Mouse (Mus musculus) limb, embryonic 12.5 days (tissue): Measurements from ENCODE around the gene Cgas. TPM values are rescaled to one million over a fixed set of nuclear protein-coding genes. Genes with fewer than 3 reads are reported as not detected.

Source experiments
- ATAC-seq: fragments of 200-750 bp; cut with Nextera tagmentation; 2 replicates; pipeline ENCODE4 v1.8.0; 2017; ENCODE audit warnings: low read depth, moderate TSS enrichment; ENCODE audit not compliant: insufficient number of reproducible peaks, insufficient read depth, low FRiP score, low TSS enrichment
- H3K27ac ChIP-seq: fragments of 300-500 bp; sonication (generic); 2 replicates; pipeline ENCODE4 v1.5.1; 2016; ENCODE audit warnings: mild to moderate bottlenecking, moderate library complexity
- H3K27me3 ChIP-seq: fragments of 300-500 bp; sonication (generic); 2 replicates; pipeline ENCODE4 v1.6.1; 2016; ENCODE audit warnings: mild to moderate bottlenecking, moderate library complexity
- H3K36me3 ChIP-seq: fragments of 300-500 bp; sonication (generic); 2 replicates; pipeline ENCODE4 v1.6.1; 2016; ENCODE audit warnings: mild to moderate bottlenecking, moderate library complexity
- H3K4me1 ChIP-seq: fragments of 300-500 bp; sonication (generic); replicated peaks from 2 replicates; pipeline ENCODE4 v1.6.1; 2016
- H3K4me2 ChIP-seq: fragments of 300-500 bp; sonication (generic); 2 replicates; pipeline ENCODE4 v1.6.1; 2016; ENCODE audit warnings: mild to moderate bottlenecking, moderate library complexity
- H3K4me3 ChIP-seq: fragments of 300-500 bp; sonication (generic); replicated peaks from 2 replicates; pipeline ENCODE4 v1.5.1; 2016; ENCODE audit warnings: mild to moderate bottlenecking
- H3K9ac ChIP-seq: fragments of 300-500 bp; sonication (generic); replicated peaks from 2 replicates; pipeline ENCODE4 v1.6.1; 2016; ENCODE audit warnings: mild to moderate bottlenecking, moderate library complexity
- H3K9me3 ChIP-seq: fragments of 300-500 bp; sonication (generic); 2 replicates; pipeline ENCODE4 v1.6.1; 2016; ENCODE audit warnings: mild to moderate bottlenecking, moderate library complexity
- WGBS: fragments of 180-500 bp; shearing (Covaris S2); methylation state at CpG from one replicate; pipeline ENCODE4 v1.1.7; 2016; 5-methylcytosine and 5-hydroxymethylcytosine counted together
- microRNA-seq: library from miRNA; unstranded; fragments of <30 nt; microRNA quantifications from one replicate; pipeline ENCODE4, GENCODE M21; 2017
- polyA plus RNA-seq: library from polyadenylated mRNA; unstranded; fragments of >200 nt; fragmentation: Nextera tagmentation; extraction: Ambion mirVana; gene quantifications from 2 replicates; pipeline ENCODE4 v1.2.1, GENCODE M21; 2016

Gene Cgas
- polyA plus RNA-seq, 1 experiment from 2014 or later, result 1.7 TPM

DNA sequence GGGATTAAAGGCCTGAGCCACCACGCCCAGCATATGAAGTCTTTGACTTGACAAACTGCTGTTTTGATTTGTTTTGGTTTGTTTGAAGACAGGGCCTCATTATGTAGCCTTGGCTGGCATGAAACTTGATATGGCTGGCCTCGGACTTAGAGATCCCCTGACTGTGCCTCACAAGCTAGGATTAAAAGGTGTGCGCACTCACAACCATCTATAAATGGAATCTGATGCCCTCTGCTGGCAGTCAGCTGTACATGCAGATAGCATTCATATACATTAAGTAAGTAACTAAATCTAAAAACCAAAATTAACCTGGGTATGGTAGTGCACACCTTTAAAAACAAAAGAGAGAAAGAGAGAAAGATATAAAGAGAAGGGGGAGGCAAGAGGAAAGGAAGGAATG is 57.1 kb downstream of the Cgas start:
- Histone ChIP-seq H3K36me3 (no peaks in the 10 kb centered on the region), H3K9me3 (no peaks in the 10 kb centered on the region), H3K4me3 (no peak overlapping the region), H3K27me3 (peaks cover 2% of the 10 kb centered on the region; the same call in 1 of the 2 replicates), H3K4me2 (no peak overlapping the region), H3K9ac (no peak overlapping the region), H3K4me1 (no peaks in the 10 kb centered on the region), H3K27ac (no peak overlapping the region)
- WGBS, result 50% methylated on average over 3 of the region's 3 CpGs
- ATAC-seq, result no peak

Small RNA genes lying within 50 kb of the gene (microRNA-seq; reads per million reads assigned to microRNA genes)
- not detected for gene Gm26377

Other genes with a start within 250 kb of the Cgas start
- gene Gsta1, start 212.6 kb downstream of the Cgas start, polyA plus RNA-seq, result not detected in 2 replicates
- gene Gm3776, start 186.1 kb downstream of the Cgas start, polyA plus RNA-seq, result not detected in 2 replicates
- gene Gm10639, start 153.3 kb downstream of the Cgas start, polyA plus RNA-seq, result not detected in 2 replicates
- gene Omt2a, start 128.4 kb downstream of the Cgas start, polyA plus RNA-seq, result not detected in 2 replicates
- not detected in 2 replicates for gene Omt2b, start 115.6 kb downstream of the Cgas start, polyA plus RNA-seq
- not detected in 2 replicates for gene Gsta2, start 87.4 kb downstream of the Cgas start, polyA plus RNA-seq
- 0.37 and 1.3 TPM in 2 replicates for gene Dppa5a, start 75.1 kb downstream of the Cgas start, polyA plus RNA-seq
- gene Ooep, start 64.5 kb downstream of the Cgas start, polyA plus RNA-seq, result 2.5 and 3.0 TPM in 2 replicates
- gene Ddx43, start 47.5 kb downstream of the Cgas start, polyA plus RNA-seq, result 0.30 and 0.54 TPM in 2 replicates
- gene Mto1, start 5.0 kb upstream of the Cgas start, polyA plus RNA-seq, result 20.3 and 23.5 TPM in 2 replicates
- 0.79 and 0.88 TPM in 2 replicates for gene Gm17324, start 5.5 kb upstream of the Cgas start, polyA plus RNA-seq
- gene Eef1a1, start 45.9 kb upstream of the Cgas start, polyA plus RNA-seq, result 4,104 and 4,228 TPM in 2 replicates
- 17.3 and 18.2 TPM in 2 replicates for gene Slc17a5, start 144.8 kb upstream of the Cgas start, polyA plus RNA-seq
- 5.3 and 5.7 TPM in 2 replicates for gene Cd109, start 172.3 kb upstream of the Cgas start, polyA plus RNA-seq